Mouse (Mus musculus) retina, postnatal 1 day (tissue): Measurements from ENCODE around the gene Wbp1.

Experiments used
- DNase-seq: peaks from one replicate; pipeline ENCODE4 v3.0.0-alpha.2; 2012

Wbp1 gene

GRCm38 (mm10) chr6:83115682-83116372 is 5.5 kb downstream of the Wbp1 start:
- DNase-seq = no peak

GRCm38 (mm10) chr6:83115011-83115671 is 6.2 kb downstream of the Wbp1 start, which contains the start of gene Mogs:
Gene Mogs, plus strand, starts transcription at chr6:83115496.
- peak; percentile 94 for DNase-seq

- DNase-seq = no peak
Measured at GRCm38 (mm10) chr6:83111510-83112136, 9.7 kb downstream of the Wbp1 start.

- peak; percentile 91 for DNase-seq
Measured at GRCm38 (mm10) chr6:83108762-83109668, 12.3 kb downstream of the Wbp1 start, which contains the start of gene Mrpl53. Gene Mrpl53, plus strand, starts transcription at chr6:83109040.

- DNase-seq = peak; percentile 86
Measured at GRCm38 (mm10) chr6:83107566-83108400, 13.6 kb downstream of the Wbp1 start.

- DNase-seq = no peak
Measured at GRCm38 (mm10) chr6:83104158-83104557, 17.2 kb downstream of the Wbp1 start.

GRCm38 (mm10) chr6:83103130-83103650 is 18.2 kb downstream of the Wbp1 start:
- no peak for DNase-seq

GRCm38 (mm10) chr6:83101688-83102556 is 19.4 kb downstream of the Wbp1 start:
- DNase-seq = peak; percentile 74

- peak; percentile 95 for DNase-seq
Measured at GRCm38 (mm10) chr6:83101316-83101687, 20.1 kb downstream of the Wbp1 start, which contains the start of the genes Ccdc142 and Gm42688. Gene Ccdc142, plus strand, starts transcription at chr6:83101601. Gene Gm42688, plus strand, starts transcription at chr6:83101617.

- DNase-seq = no peak
Measured at GRCm38 (mm10) chr6:83098411-83098810, 22.9 kb downstream of the Wbp1 start.

GRCm38 (mm10) chr6:83095968-83096367 is 25.4 kb downstream of the Wbp1 start:
- no peak for DNase-seq

- no peak for DNase-seq
Measured at GRCm38 (mm10) chr6:83092416-83093127, 28.8 kb downstream of the Wbp1 start.

GRCm38 (mm10) chr6:83087926-83088260 is 33.5 kb downstream of the Wbp1 start:
- DNase-seq = no peak

- no peak for DNase-seq
Measured at GRCm38 (mm10) chr6:83087205-83087925, 34.0 kb downstream of the Wbp1 start.

- DNase-seq = no peak
Measured at GRCm38 (mm10) chr6:83086121-83087035, 35.0 kb downstream of the Wbp1 start, which contains the start of gene Lbx2. Gene Lbx2, plus strand, starts transcription at chr6:83086367.

- DNase-seq = no peak
Measured at GRCm38 (mm10) chr6:83084477-83084876, 36.9 kb downstream of the Wbp1 start.

- no peak for DNase-seq
Measured at GRCm38 (mm10) chr6:83083497-83083896, 37.9 kb downstream of the Wbp1 start.

- DNase-seq = no peak
Measured at GRCm38 (mm10) chr6:83080210-83080609, 41.1 kb downstream of the Wbp1 start.
